Mouse (Mus musculus): ENCODE measurements around the gene Ube2f. TPM values are rescaled to one million over a fixed set of nuclear protein-coding genes. Genes with fewer than 3 reads are reported as not detected.

Gene Ube2f
- total RNA-seq, 1 experiment from 2014 or later: 40.9 TPM

DNA sequence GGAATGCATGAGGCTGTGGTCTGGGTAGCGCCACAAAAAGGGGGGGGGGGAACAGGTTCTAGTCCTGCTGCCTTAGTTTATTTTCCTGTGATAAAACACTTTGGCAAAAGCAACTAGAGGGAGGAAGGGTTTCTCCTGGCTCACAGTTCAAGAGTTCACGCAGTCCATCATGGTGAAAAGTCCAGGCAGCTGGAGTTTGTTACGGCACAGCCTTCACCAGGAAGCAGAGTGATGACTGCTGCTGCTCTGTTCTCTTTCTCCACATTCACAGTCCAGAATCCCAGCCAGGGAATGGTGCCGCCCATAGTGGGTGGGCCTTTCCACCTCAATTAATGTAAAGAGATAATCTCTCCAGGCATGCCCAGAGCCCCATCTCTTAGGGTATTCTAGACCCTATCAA lies 62.2 kb downstream of the Ube2f start:
- ATAC-seq (replicated peaks in 1 of 2; ENCODE audit: insufficient read depth in 1 of 2, low FRiP score in 2 of 2, low TSS enrichment in 1 of 2, low read depth in 1 of 2, poor library complexity in 2 of 2, severe bottlenecking in 2 of 2): no peak

GRCm38 (mm10) chr1:91313251-91313650 lies 63.1 kb downstream of the Ube2f start:
- no peak for ATAC-seq (replicated peaks in 1 of 2; ENCODE audit: insufficient read depth in 1 of 2, low FRiP score in 2 of 2, low TSS enrichment in 1 of 2, low read depth in 1 of 2, poor library complexity in 2 of 2, severe bottlenecking in 2 of 2)

DNA sequence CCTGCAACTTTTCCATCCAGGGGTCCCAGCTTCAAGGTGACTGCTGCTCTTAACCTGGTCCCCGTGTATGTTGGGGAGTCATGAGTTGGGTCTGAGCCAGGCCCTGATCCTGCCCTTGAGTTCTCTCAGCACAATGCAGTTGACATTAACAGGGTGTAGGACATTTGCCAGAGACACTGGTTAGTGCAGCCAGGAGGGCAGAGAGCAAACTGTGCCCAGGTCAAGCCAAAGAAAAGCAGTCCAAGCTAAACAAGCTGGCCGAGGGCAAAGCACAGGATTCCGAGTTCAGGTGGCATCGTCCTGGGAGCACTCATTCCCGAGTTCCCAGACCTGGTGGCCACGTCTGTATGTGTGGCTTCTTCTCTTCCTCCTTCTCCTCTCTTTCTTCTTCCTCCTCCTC lies 67.6 kb downstream of the Ube2f start:
- no peak for ATAC-seq (replicated peaks in 1 of 2; ENCODE audit: insufficient read depth in 1 of 2, low FRiP score in 2 of 2, low TSS enrichment in 1 of 2, low read depth in 1 of 2, poor library complexity in 2 of 2, severe bottlenecking in 2 of 2)

DNA sequence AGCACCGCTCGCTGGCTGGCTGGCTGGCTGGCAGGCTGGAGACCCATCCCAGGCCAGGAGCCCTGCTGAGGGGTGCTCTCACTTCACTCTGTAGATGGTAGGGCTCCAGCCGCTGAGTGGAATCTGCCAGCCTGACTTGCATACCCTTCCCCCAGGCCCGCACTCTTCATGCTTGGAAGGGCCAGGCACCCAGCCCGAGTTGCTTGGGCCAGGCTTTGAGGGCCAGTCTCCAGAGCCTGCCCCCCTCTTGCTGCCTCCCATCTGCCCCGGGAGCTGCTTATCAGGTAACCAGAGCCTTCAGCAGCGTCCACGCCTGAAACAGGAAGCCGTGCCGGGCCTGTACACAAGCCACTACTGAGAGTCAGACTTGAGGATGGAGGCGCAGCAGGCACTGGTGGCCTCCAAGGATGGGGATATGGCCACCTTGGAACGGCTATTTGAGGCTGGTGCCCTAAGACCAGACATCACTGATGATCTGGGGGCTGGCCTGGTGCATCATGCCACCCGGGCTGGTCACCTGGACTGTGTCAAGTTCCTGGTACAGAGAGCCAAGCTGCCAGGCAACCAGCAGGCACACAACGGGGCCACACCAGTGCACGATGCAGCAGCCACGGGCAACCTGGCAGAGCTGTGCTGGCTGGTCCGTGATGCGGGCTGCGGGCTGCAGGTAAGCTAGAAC lies 71.8 kb downstream of the Ube2f start, which contains the start of gene Espnl:
Gene Espnl (plus strand): TSS at position 316 of the 679 bp plus-strand sequence.
- ATAC-seq (replicated peaks in 1 of 2; ENCODE audit: insufficient read depth in 1 of 2, low FRiP score in 2 of 2, low TSS enrichment in 1 of 2, low read depth in 1 of 2, poor library complexity in 2 of 2, severe bottlenecking in 2 of 2): peak; percentile 49 to 55

GRCm38 (mm10) chr1:91324646-91325045 lies 74.5 kb downstream of the Ube2f start:
- ATAC-seq (replicated peaks in 1 of 2; ENCODE audit: insufficient read depth in 1 of 2, low FRiP score in 2 of 2, low TSS enrichment in 1 of 2, low read depth in 1 of 2, poor library complexity in 2 of 2, severe bottlenecking in 2 of 2): no peak

GRCm38 (mm10) chr1:91325488-91326042 lies 75.5 kb downstream of the Ube2f start:
- ATAC-seq (replicated peaks in 1 of 2; ENCODE audit: insufficient read depth in 1 of 2, low FRiP score in 2 of 2, low TSS enrichment in 1 of 2, low read depth in 1 of 2, poor library complexity in 2 of 2, severe bottlenecking in 2 of 2): no peak

- no peak for ATAC-seq (replicated peaks in 1 of 2; ENCODE audit: insufficient read depth in 1 of 2, low FRiP score in 2 of 2, low TSS enrichment in 1 of 2, low read depth in 1 of 2, poor library complexity in 2 of 2, severe bottlenecking in 2 of 2)
Observed at GRCm38 (mm10) chr1:91332102-91332501, 82.0 kb downstream of the Ube2f start.

GRCm38 (mm10) chr1:91333582-91333981 lies 83.5 kb downstream of the Ube2f start:
- ATAC-seq (replicated peaks in 1 of 2; ENCODE audit: insufficient read depth in 1 of 2, low FRiP score in 2 of 2, low TSS enrichment in 1 of 2, low read depth in 1 of 2, poor library complexity in 2 of 2, severe bottlenecking in 2 of 2): no peak

DNA sequence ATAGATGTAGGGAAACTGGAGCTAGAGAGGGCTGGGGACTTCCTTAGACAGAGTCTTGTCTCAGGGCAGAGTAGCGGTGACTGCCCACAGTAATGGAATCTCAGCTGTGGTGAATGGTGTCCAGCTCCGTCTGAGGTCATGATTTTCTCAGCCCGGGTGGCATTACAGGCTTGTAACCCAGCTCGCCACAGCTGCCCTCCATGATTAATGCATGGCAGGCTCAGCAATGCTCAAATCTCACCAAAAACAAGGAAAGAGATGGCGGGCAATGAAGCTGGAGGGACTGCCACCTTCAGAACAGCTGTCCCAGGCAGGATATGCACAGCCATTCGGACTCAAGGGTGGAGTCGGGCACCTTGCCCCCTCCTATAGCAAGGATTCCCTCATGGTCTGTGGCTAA lies 87.3 kb downstream of the Ube2f start:
- ATAC-seq (replicated peaks in 1 of 2; ENCODE audit: insufficient read depth in 1 of 2, low FRiP score in 2 of 2, low TSS enrichment in 1 of 2, low read depth in 1 of 2, poor library complexity in 2 of 2, severe bottlenecking in 2 of 2): no peak

Other genes starting within 250 kb of the Ube2f start
- 5.6 and 10.2 TPM in 2 replicates for gene Rbm44, start 105.2 kb upstream of the Ube2f start, total RNA-seq (2017)
- 138 and 151 TPM in 2 replicates for gene Ramp1, start 70.5 kb upstream of the Ube2f start, total RNA-seq (2017)
- gene Scly, start 48.0 kb downstream of the Ube2f start, total RNA-seq (2017): 20.7 and 22.1 TPM in 2 replicates
- gene Espnl, start 71.8 kb downstream of the Ube2f start, total RNA-seq (2017): 0.15 and 0.19 TPM in 2 replicates
- 0.69 TPM in 2 replicates for gene Klhl30, start 100.7 kb downstream of the Ube2f start, total RNA-seq (2017)
- gene Erfe, start 116.1 kb downstream of the Ube2f start, total RNA-seq (2017): 0.15 TPM in 1 of 2 replicates, not detected in the other
- gene Ilkap, start 148.5 kb downstream of the Ube2f start, total RNA-seq (2017): 127 and 144 TPM in 2 replicates
- gene Hes6, start 163.7 kb downstream of the Ube2f start, total RNA-seq (2017): 18.4 and 32.3 TPM in 2 replicates
- 5.9 and 6.7 TPM in 2 replicates for gene Per2, start 209.0 kb downstream of the Ube2f start, total RNA-seq (2017)
- 6.9 and 7.8 TPM in 2 replicates for gene Traf3ip1, start 244.3 kb downstream of the Ube2f start, total RNA-seq (2017)

Data from hematopoietic stem cell, adult 5-6 weeks (primary cell).